Mouse (Mus musculus) hindbrain, embryonic 14.5 days (tissue): ENCODE data around the gene Otulinl. TPM values are rescaled to one million over a fixed set of nuclear protein-coding genes. Genes with fewer than 3 reads are reported as not detected.

Experiments
- ATAC-seq: fragments of 200-750 bp; cut with Nextera tagmentation; 2 replicates; pipeline ENCODE4 v1.8.0; 2017; ENCODE audit warnings: moderate number of reproducible peaks, mild to moderate bottlenecking, moderate TSS enrichment, moderate library complexity; ENCODE audit not compliant: low FRiP score
- DNase-seq: peaks from one replicate; pipeline ENCODE4 v3.0.0-alpha.2; 2015; ENCODE audit warnings: low spot score
- H3K27ac ChIP-seq: fragments of 300-500 bp; sonication (generic); 2 replicates; pipeline ENCODE4 v1.5.1; 2014; ENCODE audit warnings: mild to moderate bottlenecking, moderate library complexity
- H3K27me3 ChIP-seq: fragments of 300-500 bp; sonication (generic); 2 replicates; pipeline ENCODE4 v1.6.1; 2014; ENCODE audit warnings: mild to moderate bottlenecking, low read length, mixed read lengths; ENCODE audit not compliant: control insufficient read depth, insufficient read depth
- H3K36me3 ChIP-seq: fragments of 300-500 bp; sonication (generic); replicated peaks from 2 replicates; pipeline ENCODE4 v1.6.1; 2014; ENCODE audit not compliant: control insufficient read depth, insufficient read depth
- H3K4me1 ChIP-seq: fragments of 300-500 bp; sonication (generic); replicated peaks from 2 replicates; pipeline ENCODE4 v1.6.1; 2014; ENCODE audit warnings: antibody characterized with exemption, low read length, mixed read lengths; ENCODE audit not compliant: control insufficient read depth, insufficient read depth
- H3K4me2 ChIP-seq: fragments of 300-500 bp; sonication (generic); replicated peaks from 2 replicates; pipeline ENCODE4 v1.6.1; 2014; ENCODE audit warnings: mild to moderate bottlenecking, moderate library complexity
- H3K4me3 ChIP-seq: fragments of 300-500 bp; sonication (generic); replicated peaks from 2 replicates; pipeline ENCODE4 v1.5.1; 2014; ENCODE audit warnings: mild to moderate bottlenecking, low read length
- H3K9ac ChIP-seq: fragments of 300-500 bp; sonication (generic); 2 replicates; pipeline ENCODE4 v1.6.1; 2014
- H3K9me3 ChIP-seq: fragments of 300-500 bp; sonication (generic); 2 replicates; pipeline ENCODE4 v1.6.1; 2016; ENCODE audit warnings: low read length; ENCODE audit not compliant: control insufficient read depth
- WGBS: fragments of 180-500 bp; shearing (Covaris S2); extraction: QIAGEN DNeasy Blood & Tissue Kit; methylation state at CpG from one replicate; pipeline ENCODE4 v1.1.7; 2014; 5-methylcytosine and 5-hydroxymethylcytosine counted together
- polyA plus RNA-seq: library from polyadenylated mRNA; unstranded; fragments of >200 nt; fragmentation: Nextera tagmentation; extraction: Ambion mirVana; gene quantifications from 2 replicates; pipeline ENCODE4 v1.2.1, GENCODE M21; 2014

Otulinl gene
- polyA plus RNA-seq, 1 experiment from 2014 or later: 15.2 TPM

- ATAC-seq (no peak), DNase-seq (no peak)
- Histone ChIP-seq H3K27me3 (no peaks in the 10 kb centered on the region), H3K4me2 (no peak overlapping the region), H3K36me3 (no peaks in the 10 kb centered on the region), H3K9me3 (no peaks in the 10 kb centered on the region), H3K4me3 (no peak overlapping the region), H3K27ac (no peak overlapping the region), H3K4me1 (no peaks in the 10 kb centered on the region), H3K9ac (no peak overlapping the region)
- WGBS: 86% methylated on average over 7 of the region's 7 CpGs
These were observed 27.7 kb upstream of the Otulinl start for GRCm38 (mm10) chr15:27708968-27709612.

- H3K9me3 ChIP-seq: no peaks in the 10 kb centered on the region
- H3K27ac ChIP-seq: no peak overlapping the region
- DNase-seq (no peak), ATAC-seq (no peak)
- no peak overlapping the region for H3K9ac ChIP-seq
- H3K4me2 ChIP-seq: no peak overlapping the region
- 72% methylated on average over 3 of the region's 3 CpGs for WGBS
- no peaks in the 10 kb centered on the region for H3K27me3 ChIP-seq
- H3K4me1 ChIP-seq: no peaks in the 10 kb centered on the region
- H3K4me3 ChIP-seq: no peak overlapping the region
- no peaks in the 10 kb centered on the region for H3K36me3 ChIP-seq
These were observed 27.1 kb upstream of the Otulinl start for GRCm38 (mm10) chr15:27708499-27708898.

DNA sequence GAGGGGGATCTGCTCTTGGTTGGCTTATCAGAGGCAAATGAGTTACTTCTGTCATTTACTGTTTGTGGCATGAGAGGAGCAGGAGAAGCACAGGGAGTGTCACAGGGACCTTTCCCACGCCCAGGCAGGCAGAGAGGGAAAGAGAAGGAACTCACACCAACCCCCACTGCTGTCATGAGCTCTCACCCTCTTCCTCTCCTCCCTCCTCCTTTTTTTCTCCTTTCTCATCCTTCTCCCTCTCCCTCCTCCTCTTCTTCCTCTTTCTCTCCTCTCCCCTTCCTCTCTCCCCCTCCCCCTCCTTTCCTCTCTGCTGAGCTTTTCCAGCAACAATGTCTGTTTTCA, 21.6 kb upstream of the Otulinl start:
- Histone ChIP-seq H3K9me3 (no peaks in the 10 kb centered on the region), H3K9ac (no peak overlapping the region), H3K4me3 (no peak overlapping the region), H3K4me2 (no peak overlapping the region), H3K27ac (peak overlapping the region; percentile 34; the same call in 1 of the 2 replicates), H3K36me3 (no peaks in the 10 kb centered on the region), H3K27me3 (no peaks in the 10 kb centered on the region), H3K4me1 (no peaks in the 10 kb centered on the region)
- DNase-seq: no peak
- no peak for ATAC-seq
- 44% methylated on average over 1 of the region's 1 CpGs for WGBS

- Histone ChIP-seq H3K4me1 (no peaks in the 10 kb centered on the region), H3K9me3 (no peaks in the 10 kb centered on the region), H3K4me2 (no peak overlapping the region), H3K9ac (no peak overlapping the region), H3K27me3 (no peaks in the 10 kb centered on the region), H3K27ac (peak overlapping the region; percentile 34; the same call in 1 of the 2 replicates), H3K36me3 (no peaks in the 10 kb centered on the region), H3K4me3 (no peak overlapping the region)
- WGBS: 38% methylated on average over 11 of the region's 11 CpGs
- DNase-seq: no peak
- no peak for ATAC-seq
These were observed 20.9 kb upstream of the Otulinl start for GRCm38 (mm10) chr15:27702031-27702971.

GRCm38 (mm10) chr15:27697632-27698031, 16.3 kb upstream of the Otulinl start:
- 93% methylated on average over 5 of the region's 5 CpGs for WGBS
- no peak overlapping the region for H3K9ac ChIP-seq

GRCm38 (mm10) chr15:27693235-27693634, 11.9 kb upstream of the Otulinl start:
- ATAC-seq (no peak), DNase-seq (no peak)
- H3K36me3 ChIP-seq: no peaks in the 10 kb centered on the region
- H3K9me3 ChIP-seq: no peaks in the 10 kb centered on the region
- H3K27me3 ChIP-seq: no peaks in the 10 kb centered on the region
- no peak overlapping the region for H3K9ac ChIP-seq
- no peaks in the 10 kb centered on the region for H3K4me1 ChIP-seq
- 93% methylated on average over 10 of the region's 10 CpGs for WGBS
- no peak overlapping the region for H3K4me2 ChIP-seq
- H3K4me3 ChIP-seq: no peak overlapping the region
- no peak overlapping the region for H3K27ac ChIP-seq

More at GRCm38 (mm10) chr15:27697632-27698031, 16.3 kb upstream of the Otulinl start:
- DNase-seq (no peak), ATAC-seq (no peak)
- no peak overlapping the region for H3K4me2 ChIP-seq
- H3K9me3 ChIP-seq: no peaks in the 10 kb centered on the region
- no peak overlapping the region for H3K4me3 ChIP-seq
- no peaks in the 10 kb centered on the region for H3K4me1 ChIP-seq
- no peaks in the 10 kb centered on the region for H3K27me3 ChIP-seq
- H3K27ac ChIP-seq: no peak overlapping the region
- no peaks in the 10 kb centered on the region for H3K36me3 ChIP-seq

DNA sequence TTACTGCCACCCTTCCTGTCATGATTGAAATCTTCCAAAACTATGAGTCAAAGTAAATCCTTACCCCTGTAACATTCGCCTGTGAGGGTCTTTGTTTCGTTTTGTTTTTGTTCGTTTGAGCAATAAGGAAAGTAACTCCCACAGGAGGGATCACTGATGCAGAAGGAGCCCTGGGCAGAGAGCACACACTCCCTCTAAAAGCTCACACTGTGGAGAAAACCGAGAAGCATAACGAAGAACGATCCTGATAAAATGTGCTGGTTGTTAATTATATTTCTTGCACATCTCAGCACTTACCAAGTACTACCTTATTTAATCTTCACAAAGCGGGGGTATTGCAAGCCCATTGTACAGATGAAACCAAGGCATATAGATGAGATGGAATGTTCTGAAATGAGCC, 10.8 kb upstream of the Otulinl start:
- no peak for ATAC-seq

GRCm38 (mm10) chr15:27691213-27691612, 9.8 kb upstream of the Otulinl start:
- H3K4me2 ChIP-seq: no peak overlapping the region
- ATAC-seq (no peak), DNase-seq (no peak)
- H3K9ac ChIP-seq: no peak overlapping the region
- no peak overlapping the region for H3K27ac ChIP-seq
- H3K36me3 ChIP-seq: no peaks in the 10 kb centered on the region
- H3K9me3 ChIP-seq: no peaks in the 10 kb centered on the region
- H3K27me3 ChIP-seq: no peaks in the 10 kb centered on the region
- 95% methylated on average over 7 of the region's 7 CpGs for WGBS
- no peaks in the 10 kb centered on the region for H3K4me1 ChIP-seq
- no peak overlapping the region for H3K4me3 ChIP-seq

More for the DNA sequence above, 10.8 kb upstream of the Otulinl start:
- H3K4me3 ChIP-seq: no peak overlapping the region
- H3K9ac ChIP-seq: no peak overlapping the region
- no peaks in the 10 kb centered on the region for H3K9me3 ChIP-seq
- H3K36me3 ChIP-seq: no peaks in the 10 kb centered on the region
- H3K27ac ChIP-seq: no peak overlapping the region
- H3K4me1 ChIP-seq: no peaks in the 10 kb centered on the region
- no peak overlapping the region for H3K4me2 ChIP-seq
- WGBS: 70% methylated on average over 7 of the region's 7 CpGs
- H3K27me3 ChIP-seq: no peaks in the 10 kb centered on the region
- no peak for DNase-seq

GRCm38 (mm10) chr15:27688041-27688651, 6.8 kb upstream of the Otulinl start:
- H3K27me3 ChIP-seq: no peaks in the 10 kb centered on the region
- H3K27ac ChIP-seq: no peak overlapping the region
- no peaks in the 10 kb centered on the region for H3K4me1 ChIP-seq
- H3K4me2 ChIP-seq: no peak overlapping the region
- H3K9ac ChIP-seq: no peak overlapping the region
- whole genome bisulfite sequencing: 80% methylated on average over 9 of the region's 9 CpGs
- H3K9me3 ChIP-seq: no peaks in the 10 kb centered on the region
- H3K36me3 ChIP-seq: no peaks in the 10 kb centered on the region
- DNase-seq (no peak), ATAC-seq (no peak)
- H3K4me3 ChIP-seq: no peak overlapping the region
